Mouse (Mus musculus) naive thymus-derived CD4-positive, alpha-beta T cell, adult 2 months (primary cell): Measurements from ENCODE around the gene Bud31.
"Not testable (repeated sequence)": the region's sequence is repeated elsewhere in the genome, so short reads cannot be mapped to it uniquely, and the experiment has no call there.

Experiments used
- DNase-seq: peaks from one replicate; pipeline ENCODE4 v3.0.0-alpha.2; 2011; ENCODE audit warnings: low read depth

Bud31 gene

GRCm38 (mm10) chr5:145139571-145140519, at the start of gene Bud31, which contains the start of gene Pdap1:
Gene Bud31, plus strand, starts transcription at chr5:145140362.
Gene Pdap1, minus strand, starts transcription at chr5:145140238.
- DNase-seq, result peak; percentile 98

GRCm38 (mm10) chr5:145096195-145096594, 44.0 kb upstream of the Bud31 start:
- DNase-seq, result no peak

DNA sequence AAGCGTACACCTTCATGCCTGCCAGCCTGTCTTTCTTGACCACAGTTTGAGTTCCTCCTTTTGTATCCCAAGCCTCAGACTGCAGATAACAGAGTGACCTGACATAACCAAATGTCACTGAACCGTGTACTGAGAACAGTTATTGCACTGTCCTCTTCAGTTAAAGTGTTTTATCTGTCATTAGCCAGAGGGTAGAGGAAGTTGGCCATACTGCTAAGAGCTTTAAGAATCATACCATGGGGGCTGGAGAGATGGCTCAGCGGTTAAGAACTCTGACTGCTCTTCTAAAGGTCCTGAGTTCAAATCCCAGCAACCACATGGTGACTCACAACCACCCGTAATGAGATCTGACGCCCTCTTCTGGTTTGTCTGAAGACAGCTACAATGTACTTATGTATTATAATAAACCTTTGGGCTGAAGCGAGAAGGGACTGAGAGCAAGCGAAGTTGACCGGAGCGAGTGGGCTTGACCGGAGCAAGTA, 41.8 kb upstream of the Bud31 start:
- DNase-seq, result no peak

- DNase-seq, result no peak
Observed at GRCm38 (mm10) chr5:145100960-145101359, 39.2 kb upstream of the Bud31 start.

- not testable (repeated sequence) for DNase-seq
Observed at GRCm38 (mm10) chr5:145101451-145101850, 38.7 kb upstream of the Bud31 start.

DNA sequence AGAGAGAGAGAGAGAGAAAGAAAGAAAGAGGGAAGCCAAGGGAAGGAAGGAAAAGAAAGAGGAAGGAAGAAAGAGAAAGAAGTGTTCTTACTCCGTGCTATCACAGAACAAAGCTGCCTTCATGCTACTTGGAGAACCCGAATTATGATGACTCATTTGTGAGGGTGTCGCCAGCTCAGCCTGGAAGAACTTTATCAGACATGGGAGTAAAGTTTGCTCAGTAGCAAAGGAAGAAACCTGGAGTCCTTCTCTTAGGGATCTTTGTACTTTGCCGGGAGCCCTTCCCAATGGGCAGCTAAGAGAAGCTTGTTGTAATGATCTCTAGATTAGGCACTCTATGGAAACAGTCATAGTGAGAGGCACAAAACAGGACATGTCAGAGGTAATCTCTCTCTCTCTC, 37.5 kb upstream of the Bud31 start:
- DNase-seq, result no peak

GRCm38 (mm10) chr5:145104328-145104727, 35.8 kb upstream of the Bud31 start:
- DNase-seq, result no peak

DNA sequence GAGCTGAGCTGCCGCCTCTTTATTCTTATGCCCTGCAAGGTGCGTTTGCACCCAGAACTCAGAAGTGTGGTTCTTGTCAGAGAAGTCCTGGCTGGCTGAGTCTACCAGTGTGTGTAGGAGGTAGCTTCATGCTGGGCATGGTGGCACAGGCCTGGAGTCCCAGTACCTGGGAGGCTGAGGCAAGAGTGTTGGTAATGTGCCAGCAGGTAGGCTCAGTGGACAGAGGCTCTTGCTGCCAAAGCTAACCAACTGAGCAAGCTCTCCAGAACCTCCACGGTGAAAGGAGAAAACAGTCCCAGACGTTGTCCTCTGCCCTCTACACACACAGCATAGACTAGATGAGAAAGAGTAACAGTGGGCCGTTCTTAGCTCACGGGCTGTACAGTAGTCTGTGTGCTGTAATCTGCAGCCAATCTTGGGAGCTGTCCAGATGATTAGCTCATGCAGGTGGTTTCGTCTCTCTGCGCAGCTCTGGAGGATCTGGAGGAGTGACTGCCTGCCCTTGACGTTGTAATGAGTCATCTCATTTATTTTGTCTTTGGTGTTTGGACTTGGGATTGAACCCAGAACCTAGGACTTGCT, 34.4 kb upstream of the Bud31 start:
- no peak for DNase-seq

- no peak for DNase-seq
Observed at GRCm38 (mm10) chr5:145110401-145110800, 29.8 kb upstream of the Bud31 start.

GRCm38 (mm10) chr5:145112566-145112965, 27.6 kb upstream of the Bud31 start:
- DNase-seq, result no peak

DNA sequence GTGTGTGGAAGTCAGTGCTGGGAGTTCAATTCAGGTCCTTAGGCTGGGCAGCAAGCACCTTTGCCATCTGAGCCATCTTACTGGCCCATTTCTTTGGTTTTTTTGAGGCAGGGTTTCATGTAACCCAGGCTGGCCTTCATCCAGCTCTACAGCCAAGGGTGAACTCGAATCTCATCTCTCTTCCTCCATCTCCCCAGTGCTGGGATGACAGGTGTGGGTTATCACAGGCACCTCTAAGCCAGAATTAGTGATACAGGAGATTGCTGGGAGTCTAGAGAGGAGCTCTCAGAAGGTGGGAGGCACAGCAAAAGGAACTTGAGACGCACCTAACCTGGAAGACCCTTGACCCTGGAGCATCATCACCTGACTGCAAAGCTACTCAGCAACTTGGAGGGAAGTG, 26.7 kb upstream of the Bud31 start:
- DNase-seq, result no peak

DNA sequence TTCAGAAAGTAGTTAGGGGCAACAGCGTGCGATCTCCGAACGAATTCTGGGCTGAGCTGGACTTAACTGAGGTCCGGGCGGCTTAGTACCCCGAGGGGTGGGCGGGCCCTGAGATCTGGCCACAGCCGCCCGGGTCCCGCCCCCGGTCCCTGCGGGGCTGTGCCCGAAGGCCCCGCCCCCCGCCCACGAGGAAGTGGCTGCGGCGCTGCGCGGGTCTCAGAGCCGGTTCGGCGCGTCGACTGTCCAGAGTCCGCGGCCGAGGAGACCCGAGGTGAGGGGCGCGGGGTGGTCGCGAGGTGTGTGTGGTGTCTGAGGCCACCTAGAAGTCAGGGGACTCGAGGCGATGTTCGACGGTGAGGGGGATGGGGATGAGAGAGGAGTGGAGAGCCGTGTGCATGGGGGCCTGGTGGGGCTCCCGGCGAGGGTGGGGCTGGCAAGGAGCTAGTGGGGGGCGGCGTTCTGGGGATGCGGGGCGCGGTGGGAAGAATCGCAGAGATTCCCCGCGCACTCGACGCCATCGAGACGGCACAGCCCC, 26.0 kb upstream of the Bud31 start, which contains the start of gene Arpc1b:
Arpc1b (plus strand) TSS at position 145 of the 535 bp plus-strand sequence.
- DNase-seq, result peak; percentile 70

DNA sequence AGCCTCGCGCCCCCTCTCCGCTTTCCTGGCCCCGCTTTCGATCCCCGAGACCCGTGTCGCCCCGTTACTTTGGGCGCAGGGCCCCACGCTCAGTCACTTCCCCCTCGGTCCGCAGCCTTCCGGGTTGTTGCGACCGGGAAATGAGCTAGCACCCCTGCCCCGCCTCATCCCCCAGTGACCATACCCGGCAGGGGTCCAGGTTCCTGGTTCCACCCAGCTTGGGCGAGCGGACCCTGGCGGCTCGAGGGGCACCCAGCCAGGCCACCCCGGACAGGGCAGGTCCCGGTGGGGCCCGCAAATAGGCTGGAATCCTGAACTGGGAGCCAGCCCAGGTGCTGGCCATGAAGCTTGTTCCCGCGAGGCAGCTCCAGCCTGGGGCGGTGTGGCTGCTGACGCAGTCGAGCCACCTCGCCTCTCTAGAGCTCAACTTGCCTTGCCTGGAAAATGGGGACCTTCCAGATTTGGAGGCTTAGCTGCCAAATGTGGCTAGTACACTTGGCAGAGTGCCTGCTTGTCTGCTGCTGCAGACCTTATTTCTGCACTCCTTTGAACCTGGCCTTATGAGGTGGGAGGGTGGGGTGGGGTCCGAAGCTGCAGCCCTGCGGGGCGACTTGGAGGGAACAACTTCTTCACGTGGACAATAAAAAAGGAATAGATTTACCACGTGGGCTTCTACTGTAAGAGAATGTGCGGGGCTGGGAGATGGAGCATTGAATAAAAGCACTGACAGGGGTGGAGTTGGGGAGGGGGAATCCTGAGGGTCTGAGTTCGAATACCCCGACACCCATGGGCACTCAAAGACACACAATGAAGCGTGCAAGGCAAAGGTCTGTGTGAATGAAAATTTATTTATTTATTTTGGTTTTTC, 25.3 kb upstream of the Bud31 start:
- peak; percentile 65 for DNase-seq

DNA sequence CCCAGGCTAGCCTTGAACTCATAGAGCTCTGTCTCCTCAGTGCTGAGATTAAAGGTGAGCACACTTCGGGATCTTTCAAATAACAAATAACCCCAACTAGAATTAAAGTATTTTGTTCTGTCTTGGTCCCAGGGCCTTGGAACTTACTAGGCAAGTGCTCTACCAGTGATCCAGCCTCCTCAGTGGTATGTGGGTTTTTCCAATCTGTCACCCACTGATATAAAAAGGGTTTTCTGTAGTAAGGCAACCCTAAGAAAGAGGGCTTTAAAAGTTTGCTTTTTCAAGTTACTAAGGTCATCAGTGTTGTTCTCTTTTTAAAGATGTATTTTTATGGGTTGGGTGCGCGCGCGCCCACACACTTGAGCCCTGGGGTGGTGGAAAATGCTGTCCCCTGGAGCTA, 24.4 kb upstream of the Bud31 start:
- no peak for DNase-seq

GRCm38 (mm10) chr5:145116316-145116715, 23.8 kb upstream of the Bud31 start:
- DNase-seq, result peak; percentile 76

DNA sequence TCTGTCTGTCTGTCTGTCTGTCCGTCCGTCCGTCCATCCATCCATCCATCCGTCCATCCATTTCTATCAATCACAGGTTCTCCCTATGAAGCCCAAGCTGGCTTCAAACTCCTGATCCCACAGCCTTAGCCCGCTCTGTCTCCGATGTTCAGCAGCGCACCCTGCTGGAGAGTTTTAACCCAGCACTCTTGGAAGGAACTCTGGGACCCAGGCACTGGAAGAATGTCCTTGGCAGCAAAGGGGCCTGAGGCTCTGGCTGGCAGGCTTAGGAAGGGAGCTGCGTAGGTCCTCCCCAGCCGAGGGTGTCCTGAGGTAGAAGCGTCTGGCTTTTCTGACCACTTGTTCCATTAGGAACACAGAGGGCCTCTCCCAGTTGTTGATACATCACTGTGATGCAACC, 23.2 kb upstream of the Bud31 start:
- DNase-seq, result peak; percentile 66

DNA sequence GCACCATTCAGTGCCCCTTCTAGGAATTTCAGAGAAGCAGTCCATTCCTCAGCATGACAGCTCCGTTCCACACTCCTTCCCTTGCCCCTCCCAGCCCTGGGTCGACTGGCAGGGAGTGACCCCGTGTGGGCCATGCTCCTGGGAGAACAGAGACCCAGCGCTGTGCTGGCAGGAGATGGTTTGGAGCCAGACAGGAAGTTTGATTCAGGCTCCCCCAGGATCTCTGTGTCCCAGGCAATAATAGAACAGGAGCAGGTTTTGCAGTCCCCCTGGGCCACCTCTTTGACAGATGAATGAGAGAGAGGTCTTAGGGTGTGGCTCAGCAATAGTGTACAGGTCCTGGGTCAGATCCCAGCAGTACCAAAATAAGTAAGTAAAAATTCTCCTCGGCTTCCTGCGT, 22.2 kb upstream of the Bud31 start:
- no peak for DNase-seq

DNA sequence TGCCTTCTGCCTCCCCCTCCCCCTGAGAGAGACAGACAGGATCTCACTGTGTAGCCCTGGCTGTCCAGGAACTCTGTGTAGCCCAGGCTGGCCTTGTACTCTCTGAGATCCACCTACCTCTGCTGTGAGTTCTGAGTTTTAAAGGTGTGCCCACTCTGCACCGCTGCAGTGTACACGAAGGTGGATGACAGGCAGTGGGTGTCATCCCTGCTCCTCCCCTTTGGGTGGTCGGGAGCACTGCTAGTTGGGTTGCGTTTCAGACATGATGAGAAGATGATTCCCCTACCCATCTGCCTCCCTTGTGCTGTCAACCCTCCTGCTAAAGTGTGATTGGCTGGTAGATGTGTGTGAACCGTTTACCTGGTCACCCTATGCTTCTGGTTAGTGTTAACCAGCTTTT, 21.7 kb upstream of the Bud31 start:
- DNase-seq, result no peak

DNA sequence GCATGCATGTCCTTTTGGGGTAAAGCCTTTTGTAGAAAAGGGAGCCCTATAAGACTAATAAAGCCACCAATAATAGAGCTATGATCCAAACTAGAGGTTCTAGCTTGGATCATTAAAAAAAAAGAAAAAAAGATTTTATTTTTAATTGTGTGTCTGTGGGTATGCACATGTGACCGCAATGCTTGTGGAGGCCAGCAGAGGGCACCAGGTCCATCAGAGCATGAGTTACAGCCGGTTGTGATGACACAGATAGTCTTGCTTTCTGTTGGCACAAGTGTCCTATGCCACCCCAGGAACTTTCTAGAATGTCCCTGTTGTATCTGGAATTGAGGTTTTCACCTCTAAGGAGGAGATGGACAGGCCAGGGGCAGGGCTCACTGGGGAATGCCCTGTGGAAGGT, 20.8 kb upstream of the Bud31 start:
- peak; percentile 70 for DNase-seq

DNA sequence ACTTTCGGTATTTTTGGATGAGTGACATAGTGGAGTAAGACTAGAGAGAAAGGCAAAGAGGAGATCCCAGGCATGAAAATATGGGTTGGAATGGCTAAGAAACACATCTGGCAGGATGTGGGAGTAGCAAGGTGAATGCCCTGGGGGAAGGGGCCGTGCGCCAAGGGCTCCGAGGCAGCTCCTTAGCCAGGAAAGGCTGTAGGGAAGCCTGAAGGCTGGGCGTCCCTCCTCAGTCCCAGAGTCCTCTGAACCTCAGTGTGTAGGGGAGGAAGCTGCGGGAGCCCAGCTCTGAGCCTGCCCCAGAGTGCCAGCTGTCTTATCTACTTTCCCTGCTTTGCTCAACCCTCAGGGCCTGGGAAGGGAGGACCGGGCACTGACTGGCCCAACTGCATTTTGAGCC, 19.2 kb upstream of the Bud31 start:
- no peak for DNase-seq

GRCm38 (mm10) chr5:145123396-145123795, 16.8 kb upstream of the Bud31 start:
- DNase-seq, result no peak

DNA sequence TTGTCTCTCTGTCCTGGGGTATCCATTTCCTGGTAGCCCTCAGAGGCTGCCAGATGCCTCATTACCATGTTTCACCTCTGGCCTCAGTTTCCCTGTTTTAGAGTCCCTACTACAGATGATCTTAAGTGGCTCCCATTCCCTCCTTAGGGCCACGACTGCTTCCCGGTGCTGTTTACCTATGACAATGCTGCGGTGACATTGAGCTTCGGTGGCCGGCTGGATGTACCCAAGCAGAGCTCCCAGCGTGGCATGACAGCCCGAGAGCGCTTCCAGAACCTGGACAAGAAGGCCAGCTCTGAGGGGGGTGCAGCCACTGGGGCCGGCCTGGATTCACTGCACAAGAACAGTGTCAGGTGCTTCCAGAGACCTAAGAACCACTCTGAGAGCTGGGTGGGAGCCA, 13.6 kb upstream of the Bud31 start:
- no peak for DNase-seq
